Mouse (Mus musculus) splenic B cell, adult 2 months (primary cell): Measurements from ENCODE around the gene Rab38.
A peak's percentile ranks its signal among the peaks of the same experiment; 100 is the strongest.

Experiments
- DNase-seq: peaks from one replicate; pipeline ENCODE4 v3.0.0-alpha.2; 2011; ENCODE audit warnings: low read depth, low spot score
- H3K27me3 ChIP-seq: 2 replicates; pipeline ENCODE4 v1.6.1; 2012; ENCODE audit warnings: mild to moderate bottlenecking, low read length, moderate library complexity, mixed read lengths; ENCODE audit not compliant: control insufficient read depth, poor library complexity, insufficient read depth, severe bottlenecking
- H3K36me3 ChIP-seq: 2 replicates; pipeline ENCODE4 v1.6.1; 2012; ENCODE audit warnings: mild to moderate bottlenecking, low read length, moderate library complexity, mixed read lengths; ENCODE audit not compliant: control insufficient read depth, poor library complexity, insufficient read depth, severe bottlenecking

Rab38 gene

GRCm38 (mm10) chr7:88457827-88458226 lies 27.8 kb downstream of the Rab38 start:
- Histone ChIP-seq H3K27me3 (no peaks in the 10 kb centered on the region), H3K36me3 (no peaks in the 10 kb centered on the region)
- DNase-seq, result no peak

DNA sequence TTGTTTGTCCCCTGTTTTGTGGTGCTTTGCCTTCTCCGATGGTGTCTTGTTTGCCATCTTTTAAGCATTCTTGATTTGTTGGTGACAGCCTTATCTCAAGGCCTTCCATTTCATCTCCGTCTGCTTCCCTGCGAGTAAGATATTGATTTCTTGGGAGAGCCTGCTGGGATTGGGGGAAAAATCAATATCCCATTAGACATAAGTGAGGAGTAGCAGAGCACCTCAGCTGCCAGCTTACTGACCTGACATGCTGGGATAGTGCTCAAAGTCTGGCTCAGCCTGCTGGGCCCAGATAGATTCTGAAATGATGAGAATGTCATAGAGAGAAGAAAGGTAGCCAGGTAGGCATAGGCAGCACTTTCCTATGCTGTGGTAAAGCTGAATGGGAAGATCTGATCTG lies 37.7 kb downstream of the Rab38 start:
- no peak for DNase-seq
- H3K27me3 ChIP-seq, result no peaks in the 10 kb centered on the region
- H3K36me3 ChIP-seq, result no peaks in the 10 kb centered on the region

GRCm38 (mm10) chr7:88482110-88482619 lies 52.1 kb downstream of the Rab38 start:
- peak; percentile 3 for DNase-seq
- Histone ChIP-seq H3K27me3 (no peaks in the 10 kb centered on the region), H3K36me3 (no peaks in the 10 kb centered on the region)

- H3K27me3 ChIP-seq, result no peaks in the 10 kb centered on the region
- no peaks in the 10 kb centered on the region for H3K36me3 ChIP-seq
- no peak for DNase-seq
Observed at GRCm38 (mm10) chr7:88482628-88483027, 52.6 kb downstream of the Rab38 start.

- Histone ChIP-seq H3K36me3 (no peaks in the 10 kb centered on the region), H3K27me3 (no peaks in the 10 kb centered on the region)
- no peak for DNase-seq
Observed at GRCm38 (mm10) chr7:88491020-88491419, 60.9 kb downstream of the Rab38 start.

GRCm38 (mm10) chr7:88502217-88502817 lies 72.2 kb downstream of the Rab38 start:
- no peaks in the 10 kb centered on the region for H3K27me3 ChIP-seq
- no peak for DNase-seq
- no peaks in the 10 kb centered on the region for H3K36me3 ChIP-seq

DNA sequence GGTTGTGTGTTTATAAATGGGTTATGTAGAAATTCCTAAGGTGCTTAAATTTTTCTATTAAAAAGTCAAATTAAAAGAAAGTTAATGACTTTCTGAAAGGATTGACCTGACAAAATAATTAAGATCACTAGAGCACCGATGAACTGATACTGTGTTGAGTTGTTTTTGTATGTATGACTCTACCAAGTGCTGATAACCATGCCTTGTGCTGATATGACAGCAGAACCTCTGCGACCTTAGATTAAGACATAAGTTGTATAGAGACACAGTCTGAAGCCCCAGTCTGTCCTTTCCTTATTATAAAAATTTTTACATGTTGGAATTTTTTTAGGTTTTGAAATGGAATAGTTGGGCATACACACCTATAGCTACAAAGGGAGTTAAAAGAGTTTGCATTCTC lies 79.7 kb downstream of the Rab38 start:
- DNase-seq, result no peak
- no peaks in the 10 kb centered on the region for H3K27me3 ChIP-seq

GRCm38 (mm10) chr7:88522481-88522880 lies 92.4 kb downstream of the Rab38 start:
- peak; percentile 1 for DNase-seq
- Histone ChIP-seq H3K27me3 (no peaks in the 10 kb centered on the region), H3K36me3 (no peaks in the 10 kb centered on the region)

More for the DNA sequence above, 79.7 kb downstream of the Rab38 start:
- H3K36me3 ChIP-seq, result no peaks in the 10 kb centered on the region

GRCm38 (mm10) chr7:88527100-88527671 lies 97.1 kb downstream of the Rab38 start:
- no peaks in the 10 kb centered on the region for H3K27me3 ChIP-seq
- no peak for DNase-seq
- no peaks in the 10 kb centered on the region for H3K36me3 ChIP-seq

GRCm38 (mm10) chr7:88536127-88536531 lies 106.1 kb downstream of the Rab38 start:
- H3K27me3 ChIP-seq, result no peaks in the 10 kb centered on the region
- DNase-seq, result no peak
- H3K36me3 ChIP-seq, result no peaks in the 10 kb centered on the region

- no peaks in the 10 kb centered on the region for H3K36me3 ChIP-seq
- DNase-seq, result no peak
- no peaks in the 10 kb centered on the region for H3K27me3 ChIP-seq
Observed at GRCm38 (mm10) chr7:88536743-88537142, 106.7 kb downstream of the Rab38 start.
